Mouse (Mus musculus): ENCODE results near the gene Asah2.

Gene Asah2

DNA sequence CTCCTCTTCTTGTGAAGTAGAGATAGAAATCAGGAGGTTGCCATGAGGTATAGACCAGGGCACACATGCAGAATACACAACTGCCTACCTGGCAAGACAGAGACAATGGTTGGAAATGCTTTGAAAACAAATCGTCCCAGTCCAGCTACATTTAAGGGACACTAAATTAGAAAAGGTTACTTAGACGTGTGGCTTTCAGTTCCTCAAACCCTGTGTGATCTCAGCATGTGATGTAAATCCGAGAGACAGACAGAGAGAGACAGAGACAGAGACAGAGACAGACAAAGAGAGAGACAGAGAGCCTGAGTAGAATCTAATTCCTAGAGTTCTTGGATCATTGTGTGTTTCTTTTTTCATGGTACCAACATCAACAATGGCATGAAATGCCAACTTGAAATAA, 136.6 kb downstream of the Asah2 start:
- DNase-seq: no peak

- DNase-seq: peak; percentile 7 to 22
These were observed 140.0 kb downstream of the Asah2 start for GRCm38 (mm10) chr19:31967933-31968532.

DNA sequence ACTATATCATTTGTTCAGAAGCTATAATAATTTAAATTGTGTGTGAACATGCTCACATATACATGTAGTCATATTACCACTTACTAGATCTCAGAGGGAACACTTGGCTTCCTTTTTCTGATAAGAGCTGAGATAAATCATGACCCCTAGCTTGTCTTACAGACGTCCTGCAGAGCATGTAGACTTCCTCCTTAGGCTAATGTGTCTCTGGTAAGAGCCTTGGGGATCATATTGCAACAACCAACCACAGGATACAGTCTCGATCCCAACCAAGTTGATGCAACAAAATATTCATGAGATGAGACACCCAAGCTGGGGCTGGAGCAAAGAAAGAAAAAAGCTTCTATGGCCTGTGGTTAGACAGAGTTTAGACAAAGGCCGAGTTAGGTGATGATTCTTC, 144.9 kb downstream of the Asah2 start:
- no peak for DNase-seq

- no peak for DNase-seq
These were observed 147.6 kb downstream of the Asah2 start for GRCm38 (mm10) chr19:31960434-31960833.

DNA sequence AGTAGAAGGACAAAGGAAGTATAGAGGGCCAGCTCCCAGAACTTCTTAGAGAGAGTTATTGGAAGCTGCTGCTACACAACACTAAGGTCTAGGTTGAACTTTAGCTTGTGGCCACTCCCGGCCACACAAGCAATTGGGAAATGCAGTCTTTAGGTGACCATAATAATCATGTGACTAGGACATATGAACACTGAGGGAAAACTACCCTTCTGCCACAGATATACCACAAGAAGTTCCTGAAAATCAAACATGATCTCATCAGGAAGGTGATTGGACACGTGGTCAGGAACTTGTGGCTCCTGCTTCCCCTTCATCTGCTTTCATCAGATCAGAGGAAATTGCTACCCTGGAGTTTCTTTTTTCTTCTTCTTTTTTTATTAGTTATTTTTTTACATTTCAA, 151.7 kb downstream of the Asah2 start:
- no peak for DNase-seq

DNA sequence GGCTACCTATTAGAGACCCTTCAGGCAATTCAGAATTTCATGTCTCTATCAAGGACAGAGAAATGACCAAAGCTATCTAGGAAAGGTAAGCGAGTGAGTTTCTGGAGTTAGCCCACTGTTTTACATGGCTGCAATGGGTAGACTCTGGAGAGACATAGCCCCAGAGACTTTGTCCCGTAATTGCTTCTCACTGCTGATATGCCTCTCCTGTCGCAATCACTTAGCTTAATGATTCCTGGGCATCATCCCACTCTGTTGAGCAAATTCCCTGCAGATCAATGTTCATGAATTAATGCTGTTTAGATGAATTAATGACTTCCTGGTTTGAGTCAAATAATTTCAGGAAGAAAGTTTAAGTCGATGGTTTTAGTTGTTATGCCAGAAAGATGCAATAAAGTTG, 153.3 kb downstream of the Asah2 start:
- DNase-seq: no peak

GRCm38 (mm10) chr19:31954267-31954666, 153.7 kb downstream of the Asah2 start:
- no peak for DNase-seq

DNA sequence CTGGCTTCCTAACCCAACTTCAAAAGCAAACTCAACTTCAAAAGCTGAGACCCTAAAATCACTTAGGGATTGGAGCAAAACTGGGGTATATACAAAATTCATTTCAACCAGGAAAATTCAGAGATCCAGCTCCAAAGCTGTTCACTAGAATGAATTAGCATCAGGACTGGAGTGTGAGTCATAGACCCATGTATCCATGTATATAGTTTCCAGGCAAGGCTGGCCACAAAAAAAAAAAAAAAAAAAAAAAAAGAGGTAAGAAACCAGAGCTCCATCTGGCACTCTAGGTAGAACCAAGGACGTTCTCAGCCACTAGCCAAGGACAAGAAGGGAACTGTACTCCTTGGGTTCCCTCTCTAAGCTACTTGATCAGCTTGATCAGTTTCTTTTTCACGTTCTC, 154.2 kb downstream of the Asah2 start:
- DNase-seq: no peak

- DNase-seq: no peak
These were observed 157.1 kb downstream of the Asah2 start for GRCm38 (mm10) chr19:31950793-31951489.
